Mouse (Mus musculus) c-Kit-negative CD71-positive TER-119-positive erythroid progenitor cells, embryonic 14.5 days (primary cell): ENCODE measurements around the gene Rab19.
"Not testable (repeated sequence)": the region's sequence is repeated elsewhere in the genome, so short reads cannot be mapped to it uniquely, and the experiment has no call there.

Source experiments
- DNase-seq: peaks from one replicate; pipeline ENCODE4 v3.0.0-alpha.2; 2013; ENCODE audit warnings: low read depth, low spot score

Gene Rab19

DNA sequence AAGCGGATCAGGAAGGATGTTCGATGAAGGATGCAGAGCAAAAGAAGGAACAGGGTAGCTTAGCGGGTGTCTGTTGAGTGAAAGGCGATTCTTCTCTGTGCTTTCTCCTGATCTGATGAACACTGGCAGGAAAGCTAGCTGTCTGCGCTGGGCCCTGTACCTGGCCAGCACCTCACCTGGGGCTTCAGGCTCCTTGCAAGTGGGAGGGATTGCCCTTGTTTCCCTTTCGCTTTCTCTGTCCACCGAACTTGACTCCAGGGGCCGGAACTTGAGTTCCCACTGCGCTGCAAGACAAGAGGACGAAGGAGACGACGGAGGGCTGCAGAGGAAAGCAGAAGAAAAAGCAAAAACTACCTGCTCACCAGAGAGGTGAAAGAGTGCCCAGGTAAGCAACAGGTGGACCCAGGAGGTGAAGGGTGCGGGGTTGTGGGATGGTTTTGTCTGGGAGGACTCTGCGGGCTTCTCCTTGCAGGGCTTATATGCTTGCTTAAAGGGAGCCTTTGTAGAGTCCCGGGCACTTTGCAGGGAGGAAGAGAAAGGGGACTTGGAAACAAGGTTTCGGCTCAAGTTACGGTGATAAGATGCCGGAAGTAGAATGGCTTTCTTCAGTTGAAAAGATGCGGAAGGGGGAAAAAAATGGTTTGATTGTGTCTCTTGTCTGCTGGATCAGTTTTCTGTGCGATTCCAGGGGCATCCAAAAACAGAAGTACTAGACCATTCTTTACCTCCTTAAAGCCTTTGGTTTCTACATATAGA lies at the start of gene Rab19:
Rab19 (plus strand) TSS at position 51 of the 756 bp plus-strand sequence.
- DNase-seq: no peak

DNA sequence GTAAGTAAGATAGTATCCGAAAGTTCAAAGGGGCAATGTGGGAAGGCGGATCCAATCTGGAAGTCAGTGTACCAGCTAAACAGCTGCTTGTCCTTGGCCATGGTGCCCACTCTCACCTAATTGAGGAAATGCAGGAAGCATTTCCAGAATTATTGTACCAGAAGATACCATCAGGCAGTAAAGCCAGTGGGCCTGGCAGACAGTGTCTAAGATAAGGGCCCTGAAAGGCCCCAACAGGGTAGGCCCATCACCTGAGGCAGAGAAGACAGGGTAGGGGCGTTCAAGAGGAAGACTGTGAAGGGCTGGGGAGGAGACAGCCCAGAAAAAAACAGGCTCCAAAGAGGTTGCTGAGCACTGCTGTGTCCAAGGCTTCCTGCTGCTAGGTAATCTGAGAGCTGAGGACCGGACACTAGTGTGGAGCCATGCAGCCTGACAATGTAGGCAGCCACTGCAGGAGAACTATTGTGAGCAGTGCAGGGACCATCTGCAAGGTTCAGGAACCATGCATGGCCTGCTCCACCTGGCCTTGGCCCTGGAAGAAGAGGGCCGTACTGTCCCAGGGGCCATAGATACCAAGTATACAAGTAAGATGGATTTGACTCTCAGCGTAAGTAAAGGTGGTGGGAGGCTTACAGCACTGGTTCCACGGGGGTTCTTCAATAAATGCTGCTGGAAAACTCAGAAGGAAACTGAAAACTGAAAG lies 48.8 kb upstream of the Rab19 start:
- no peak for DNase-seq

GRCm38 (mm10) chr6:39334224-39334623 lies 46.8 kb upstream of the Rab19 start:
- no peak for DNase-seq

DNA sequence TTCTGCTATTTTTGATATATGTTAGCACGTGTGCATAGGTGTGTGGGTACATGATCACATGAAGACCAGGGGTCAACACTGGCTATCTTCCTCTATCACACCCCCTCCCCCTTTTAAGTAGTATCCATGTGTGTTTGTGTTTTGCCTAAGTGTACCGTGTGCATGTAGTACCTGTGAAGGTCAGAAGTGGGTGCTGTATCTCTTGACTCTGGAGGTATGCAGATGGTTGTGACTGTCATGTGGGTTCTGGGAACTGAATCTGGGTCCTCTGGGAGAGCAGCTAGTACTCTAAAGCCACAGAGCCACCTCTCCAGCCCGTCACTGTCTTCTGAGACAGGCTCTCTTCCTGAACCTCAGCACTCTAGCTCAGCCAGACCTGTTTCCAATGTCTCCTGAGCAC lies 46.1 kb upstream of the Rab19 start:
- no peak for DNase-seq

DNA sequence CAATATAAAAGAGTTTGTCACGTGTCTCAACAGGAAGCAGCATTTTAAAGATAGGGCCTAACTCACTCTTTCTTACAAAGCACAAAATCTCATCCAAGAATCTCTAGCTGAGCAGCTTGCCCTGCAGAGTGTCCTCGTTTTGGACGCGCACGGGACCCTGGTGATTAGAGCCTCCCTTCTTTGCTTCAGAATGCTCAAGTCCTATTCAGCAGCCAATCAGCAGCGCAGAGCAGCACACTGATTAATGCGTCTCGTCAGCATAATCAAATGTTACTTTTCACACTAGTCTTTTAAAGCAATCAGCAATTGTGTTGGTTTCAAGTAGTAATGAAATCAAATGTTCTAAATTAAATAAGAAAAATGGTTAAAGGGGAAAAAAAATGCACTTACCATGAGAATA lies 42.6 kb upstream of the Rab19 start:
- no peak for DNase-seq

DNA sequence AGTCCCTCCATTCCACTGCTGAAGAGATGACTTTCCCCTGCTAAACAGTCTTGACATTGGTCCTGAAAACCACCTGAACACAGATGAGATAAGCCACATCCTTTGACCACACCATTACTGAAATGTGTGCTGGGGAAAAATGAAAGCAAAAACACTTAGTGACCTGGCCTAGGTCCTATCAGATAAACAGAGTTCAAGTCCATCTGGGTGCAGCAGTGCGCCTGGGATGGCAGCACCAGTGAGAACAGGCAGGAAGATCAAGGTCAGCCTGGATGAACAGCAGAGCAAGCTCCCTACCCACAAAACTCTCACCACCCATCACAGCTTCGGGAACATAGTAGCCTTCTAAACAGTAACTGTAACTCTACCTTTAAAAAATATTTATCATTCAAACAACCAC lies 39.2 kb upstream of the Rab19 start:
- no peak for DNase-seq

GRCm38 (mm10) chr6:39344020-39344419 lies 37.0 kb upstream of the Rab19 start:
- DNase-seq: peak; percentile 32

- DNase-seq: no peak
Observed at GRCm38 (mm10) chr6:39345430-39345829, 35.5 kb upstream of the Rab19 start.

- DNase-seq: no peak
Observed at GRCm38 (mm10) chr6:39346991-39347501, 33.9 kb upstream of the Rab19 start.

DNA sequence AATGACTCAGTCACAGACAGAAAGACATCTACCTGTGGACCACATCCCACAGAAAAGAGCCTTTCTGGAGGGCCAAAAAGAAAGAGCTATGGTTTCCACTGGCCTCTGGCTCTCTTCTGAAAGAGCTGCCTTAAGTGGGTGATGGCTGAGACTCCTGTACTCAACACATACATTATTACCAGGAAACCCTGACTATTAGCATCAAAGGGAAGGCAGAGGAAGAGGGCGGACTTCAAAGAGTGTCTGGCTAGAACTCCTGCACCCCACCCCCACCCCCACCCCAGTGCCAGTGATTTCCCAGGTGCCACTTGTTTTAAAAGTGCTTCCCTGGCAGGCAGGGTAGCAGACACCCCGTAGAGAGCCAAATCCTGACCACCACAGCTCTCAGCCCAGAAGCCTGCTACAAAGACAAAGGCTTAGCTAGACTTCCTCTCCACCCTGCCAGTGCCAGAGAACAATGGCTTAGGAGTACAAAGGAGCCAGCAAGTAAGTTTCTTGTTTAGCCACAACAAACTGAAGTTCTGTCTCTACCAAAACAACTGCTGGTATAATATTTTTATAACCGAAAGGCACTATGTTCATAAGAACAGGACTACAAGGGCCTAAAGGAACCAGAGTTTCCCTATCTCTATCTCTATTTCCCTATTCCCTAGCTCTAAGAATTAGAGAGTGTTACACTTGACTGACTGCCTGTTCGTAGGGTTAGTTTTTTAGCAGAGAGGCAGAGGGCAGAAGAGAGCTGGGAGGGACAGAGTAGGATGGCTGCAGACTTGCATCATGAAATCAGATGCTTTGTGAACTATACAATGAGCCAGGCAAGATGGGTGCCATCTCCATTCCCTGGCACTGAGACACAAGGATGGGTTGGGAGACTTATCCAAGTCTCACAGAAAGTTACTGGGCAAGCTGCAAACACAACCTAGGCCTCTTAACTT lies 32.8 kb upstream of the Rab19 start:
- DNase-seq: no peak

DNA sequence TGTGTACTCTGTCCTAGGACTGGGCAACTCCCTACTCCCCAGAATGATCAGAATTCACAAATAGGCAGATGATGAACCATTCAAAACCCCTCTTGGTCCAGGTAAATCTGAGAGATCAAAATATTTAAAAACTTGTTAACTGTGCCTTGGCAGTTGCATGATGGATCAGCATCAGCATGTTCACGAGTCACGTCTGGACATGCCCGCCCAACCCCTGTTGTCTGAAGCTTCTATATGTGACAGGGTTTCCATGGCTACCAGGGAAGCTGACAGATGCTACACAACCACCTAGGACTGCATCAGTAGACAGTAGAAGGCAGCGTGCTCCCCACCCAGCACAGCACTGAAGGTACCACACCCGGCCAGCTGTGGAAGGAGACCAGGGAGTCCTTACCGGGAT lies 32.0 kb upstream of the Rab19 start:
- DNase-seq: no peak

- not testable (repeated sequence) for DNase-seq
Observed at GRCm38 (mm10) chr6:39359207-39359606, 21.8 kb upstream of the Rab19 start.

DNA sequence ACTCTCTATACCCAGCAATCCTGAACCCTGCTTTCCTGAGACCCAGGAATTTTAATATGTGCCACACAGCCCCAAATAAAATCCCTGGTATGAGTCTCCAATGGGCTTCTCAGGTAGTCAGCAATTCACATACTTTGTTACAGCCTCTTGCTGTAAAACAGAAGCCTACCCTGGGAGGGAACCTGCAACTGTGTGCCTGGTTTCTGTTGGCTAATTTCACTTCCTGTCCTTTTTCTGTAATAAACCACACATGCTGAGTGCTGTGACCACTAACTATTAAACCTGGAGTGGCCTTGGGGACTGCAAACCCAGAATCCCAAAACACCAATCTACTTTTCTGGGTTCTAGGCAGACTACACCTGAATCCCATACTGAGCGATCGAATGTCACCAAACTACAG lies 18.3 kb upstream of the Rab19 start:
- DNase-seq: no peak

DNA sequence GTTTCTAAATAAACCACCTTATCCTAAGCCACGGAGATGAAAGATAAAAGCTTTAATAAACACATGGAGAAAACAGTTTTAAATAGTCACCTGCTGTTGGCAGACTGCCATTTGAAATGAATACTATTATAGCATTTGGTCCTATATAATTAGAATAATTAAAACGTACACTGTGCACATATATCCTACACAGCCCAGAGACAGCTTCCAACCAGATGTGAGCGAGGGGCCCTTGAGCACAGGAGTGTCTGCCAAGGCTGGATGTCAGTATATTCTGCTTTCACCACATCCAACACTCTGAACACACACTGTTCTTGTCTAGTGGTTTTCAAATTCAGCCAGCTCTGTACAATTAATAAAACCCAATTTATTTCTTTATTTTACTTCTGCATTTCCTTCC lies 11.3 kb upstream of the Rab19 start:
- DNase-seq: no peak

GRCm38 (mm10) chr6:39372042-39372441 lies 8.9 kb upstream of the Rab19 start:
- DNase-seq: no peak

GRCm38 (mm10) chr6:39372727-39373126 lies 8.2 kb upstream of the Rab19 start:
- no peak for DNase-seq

GRCm38 (mm10) chr6:39373301-39373955 lies 7.5 kb upstream of the Rab19 start:
- no peak for DNase-seq

GRCm38 (mm10) chr6:39376775-39377174 lies 4.2 kb upstream of the Rab19 start:
- DNase-seq: no peak

GRCm38 (mm10) chr6:39377311-39377827 lies 3.6 kb upstream of the Rab19 start, which contains the start of gene Slc37a3:
Gene Slc37a3 (minus strand): TSS chr6:39377675.
- peak; percentile 58 for DNase-seq

DNA sequence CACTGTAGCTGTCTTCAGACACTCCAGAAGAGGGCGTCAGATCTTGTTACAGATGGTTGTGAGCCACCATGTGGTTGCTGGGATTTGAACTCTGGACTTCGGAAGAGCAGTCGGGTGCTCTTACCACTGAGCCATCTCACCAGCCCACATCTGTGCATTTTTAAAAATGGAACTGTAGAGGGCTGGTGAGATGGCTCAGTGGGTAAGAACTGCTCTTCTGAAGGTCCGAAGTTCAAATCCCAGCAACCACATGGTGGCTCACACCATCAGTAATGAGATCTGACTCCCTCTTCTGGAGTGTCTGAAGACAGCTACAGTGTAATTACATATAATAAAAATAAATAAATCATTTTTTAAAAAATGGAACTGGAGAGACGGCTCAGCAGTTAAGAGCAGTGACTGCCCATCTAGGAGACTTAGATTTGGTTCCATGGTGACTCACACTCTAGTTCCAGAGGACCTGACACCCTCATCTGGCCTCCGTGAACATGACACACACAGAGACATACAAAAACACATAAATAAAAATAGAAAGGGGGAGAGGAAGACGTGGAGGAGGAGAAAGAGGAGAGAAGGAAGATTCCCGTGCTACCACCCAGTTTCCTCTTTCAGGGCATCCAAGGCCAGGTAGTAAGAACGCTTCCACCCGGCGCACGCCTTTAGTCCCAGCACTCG lies 2.7 kb upstream of the Rab19 start:
- not testable (repeated sequence) for DNase-seq
